Mouse (Mus musculus): ENCODE data around the gene Rhoa.

DNA sequence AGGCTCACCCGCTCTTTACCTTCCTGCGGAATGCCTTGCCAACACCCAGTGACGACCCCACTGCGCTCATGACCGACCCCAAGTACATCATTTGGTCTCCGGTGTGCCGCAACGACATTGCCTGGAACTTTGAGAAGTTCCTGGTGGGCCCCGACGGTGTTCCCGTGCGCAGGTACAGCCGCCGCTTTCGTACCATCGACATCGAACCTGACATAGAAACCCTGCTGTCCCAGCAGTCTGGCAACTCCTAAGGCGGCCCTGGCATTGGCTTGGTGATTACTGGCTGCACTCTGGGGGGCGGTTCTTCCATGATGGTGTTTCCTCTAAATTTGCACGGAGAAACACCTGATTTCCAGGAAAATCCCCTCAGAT is 33.9 kb downstream of the Rhoa start:
- TF ChIP-seq EP300 (IDR thresholded peaks at IDR 0.05; ENCODE audit: insufficient read depth, low read depth, low read length): no peak
- no peak for TF ChIP-seq CTCF (IDR thresholded peaks at IDR 0.05; ENCODE audit: low read depth, low read length)

All from ES-Bruce4 (cell line).